Mouse (Mus musculus): Measurements from ENCODE around the gene Prkn. TPM values are rescaled to one million over a fixed set of nuclear protein-coding genes. Genes with fewer than 3 reads are reported as not detected.

The Prkn gene
- total RNA-seq (2021): 10 to 100 TPM; 14.6 to 20.3 TPM
- long read RNA-seq, experiment 1: 0 reads
- long read RNA-seq, experiment 2, partial matches to known transcripts: 0 of 7 reads
- long read RNA-seq, experiment 2, other reads (novel, unspliced or antisense): 6 of 7 reads

DNA sequence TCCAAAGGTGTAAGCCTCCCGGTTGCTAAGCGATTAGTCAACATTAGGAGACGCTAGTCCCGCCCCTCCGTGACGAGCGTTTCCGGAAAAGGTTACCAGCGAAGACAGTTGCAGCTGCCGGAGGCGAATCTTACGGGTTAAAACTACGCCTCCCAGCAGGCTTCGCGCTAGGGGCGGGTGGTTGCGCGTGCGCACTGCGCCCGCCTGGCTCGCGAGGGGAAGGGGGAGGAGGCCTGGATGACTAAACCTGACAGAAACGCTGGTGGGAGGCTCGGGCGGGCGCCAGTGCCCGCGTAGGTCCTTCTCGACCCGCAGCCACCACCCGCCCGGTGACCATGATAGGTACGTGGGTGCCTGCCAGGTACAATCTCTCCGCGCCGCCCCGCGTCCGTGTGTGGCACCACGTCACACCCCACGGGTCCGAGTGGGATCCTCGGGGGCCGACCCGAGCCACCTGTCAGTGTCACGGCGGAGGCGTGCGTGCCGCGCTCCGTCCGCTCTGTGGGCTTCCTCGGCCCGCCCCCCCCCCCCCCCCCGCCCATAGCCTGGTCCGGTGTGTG is at the start of gene Prkn, which contains the start of gene Pacrg:
Prkn (plus strand) TSS at position 237 of the 560 bp plus-strand sequence.
Pacrg (minus strand) TSS at position 164 of the 560 bp plus-strand sequence.
- DNase-seq (ENCODE audit: low spot score in 2 of 2): peak; percentile 95 to 98

DNA sequence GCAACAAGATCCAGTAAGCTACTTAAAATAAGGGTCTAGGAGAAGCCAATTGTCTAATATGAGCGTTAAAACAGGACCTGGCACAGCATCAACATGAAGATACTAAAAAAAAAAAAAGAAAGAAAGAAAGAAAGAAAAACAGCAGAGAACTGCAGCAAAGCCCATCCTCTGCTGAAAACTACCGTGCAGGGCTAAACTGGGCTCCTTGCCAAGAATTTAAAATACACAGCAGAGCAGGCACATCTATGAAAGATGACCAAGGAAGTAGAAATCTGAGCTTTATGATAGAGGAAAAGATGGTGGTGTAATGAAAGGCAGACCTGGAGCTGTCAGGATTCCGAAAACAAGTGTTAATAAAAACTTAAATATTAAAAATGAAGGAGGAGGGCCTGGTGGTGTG is 48.5 kb upstream of the Prkn start:
- peak in 1 of 2 experiments; percentile 12 for DNase-seq (ENCODE audit: low spot score in 2 of 2)

DNA sequence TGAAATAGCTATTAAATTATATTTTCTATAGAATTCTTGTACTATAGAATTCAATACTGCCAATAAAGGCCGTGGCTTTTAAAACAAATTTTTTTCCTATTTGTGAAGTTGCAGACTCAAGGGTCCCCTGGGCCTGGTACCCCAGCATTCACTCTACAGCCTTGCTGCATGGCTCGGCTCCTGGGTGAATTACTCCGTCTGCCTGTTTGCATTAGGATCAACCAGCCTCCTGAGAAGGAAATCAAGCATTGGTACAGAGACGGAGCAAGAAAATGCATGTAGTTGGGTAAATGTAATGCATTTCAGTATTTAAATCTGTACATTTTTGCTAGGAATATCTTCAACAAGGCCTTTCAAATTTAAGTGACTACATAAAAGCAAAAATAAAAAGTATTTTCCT is 33.5 kb upstream of the Prkn start:
- no peak for DNase-seq (ENCODE audit: low spot score in 2 of 2)

DNA sequence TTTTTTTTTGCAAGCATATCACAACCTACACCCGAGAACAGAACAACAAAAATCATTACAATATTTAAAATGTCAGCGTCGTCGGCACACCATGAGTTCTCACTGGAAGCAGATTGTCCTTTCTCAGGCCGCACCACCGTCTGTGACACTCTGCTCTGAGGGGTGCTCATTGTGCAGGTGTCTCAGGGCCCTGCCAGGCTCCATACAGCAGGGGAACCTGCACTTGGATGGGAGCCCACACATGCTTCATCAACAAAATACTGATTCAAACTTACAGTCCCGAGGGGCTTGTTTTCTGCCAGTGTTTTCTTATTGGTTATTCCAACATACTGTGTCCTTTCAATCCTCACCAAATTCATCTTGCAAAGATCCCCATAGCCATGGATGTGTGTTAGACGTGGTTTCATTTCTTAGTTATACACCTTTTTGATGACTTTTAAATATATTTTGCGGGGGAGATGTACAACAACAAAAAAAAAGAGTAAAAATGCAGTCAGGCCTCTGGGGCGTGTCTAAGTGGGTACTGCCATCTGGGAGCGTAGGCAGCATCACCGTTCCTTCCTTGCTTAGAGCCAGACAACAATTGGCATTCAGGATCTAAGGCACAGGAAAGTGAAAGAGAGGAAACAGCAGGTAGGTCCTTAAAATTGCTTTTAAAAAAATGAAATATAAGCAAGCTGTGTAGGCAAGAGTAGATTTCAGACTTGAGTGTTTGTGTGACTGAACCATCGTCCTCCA is 32.8 kb upstream of the Prkn start:
- no peak for DNase-seq (ENCODE audit: low spot score in 2 of 2)

DNA sequence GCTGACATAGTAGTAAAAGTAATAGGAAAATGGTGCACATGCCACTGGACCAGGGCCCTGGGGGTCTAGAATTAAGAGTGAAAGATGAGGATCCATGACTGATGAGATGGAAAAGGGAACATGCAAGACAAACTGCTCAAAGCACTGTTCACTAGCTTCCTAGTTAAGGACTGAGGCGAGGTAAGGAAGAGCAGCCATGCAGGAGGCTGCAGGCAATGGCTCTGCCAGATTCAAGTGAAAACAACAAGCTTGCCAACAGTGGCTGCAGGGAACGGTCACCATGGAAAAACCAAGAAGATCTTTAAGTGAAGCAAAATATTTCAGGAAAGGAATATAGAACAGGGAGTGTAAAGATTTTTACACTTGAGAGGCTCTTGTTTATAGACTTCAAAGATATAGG is 31.6 kb upstream of the Prkn start:
- no peak for DNase-seq (ENCODE audit: low spot score in 2 of 2)

DNA sequence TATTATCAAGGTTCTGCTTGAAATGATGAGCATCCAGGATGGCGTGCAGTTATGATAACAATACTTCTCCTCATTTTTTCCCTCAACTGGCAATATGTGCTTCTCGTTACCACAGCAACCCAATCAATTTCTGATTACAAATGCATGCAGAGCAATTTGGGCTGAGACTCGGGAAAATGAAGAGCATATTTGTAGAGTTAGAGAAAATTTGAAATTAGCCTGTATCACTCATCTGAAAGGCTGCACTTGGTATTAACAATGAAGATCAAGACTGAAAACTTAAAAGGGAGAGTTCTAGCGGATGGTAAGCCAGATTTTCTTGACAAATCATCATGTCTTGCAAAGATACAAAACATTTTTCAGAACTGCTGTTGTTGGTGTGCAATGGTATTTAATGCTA is 21.2 kb upstream of the Prkn start:
- DNase-seq (ENCODE audit: low spot score in 2 of 2): peak in 1 of 2 experiments; percentile 72

DNA sequence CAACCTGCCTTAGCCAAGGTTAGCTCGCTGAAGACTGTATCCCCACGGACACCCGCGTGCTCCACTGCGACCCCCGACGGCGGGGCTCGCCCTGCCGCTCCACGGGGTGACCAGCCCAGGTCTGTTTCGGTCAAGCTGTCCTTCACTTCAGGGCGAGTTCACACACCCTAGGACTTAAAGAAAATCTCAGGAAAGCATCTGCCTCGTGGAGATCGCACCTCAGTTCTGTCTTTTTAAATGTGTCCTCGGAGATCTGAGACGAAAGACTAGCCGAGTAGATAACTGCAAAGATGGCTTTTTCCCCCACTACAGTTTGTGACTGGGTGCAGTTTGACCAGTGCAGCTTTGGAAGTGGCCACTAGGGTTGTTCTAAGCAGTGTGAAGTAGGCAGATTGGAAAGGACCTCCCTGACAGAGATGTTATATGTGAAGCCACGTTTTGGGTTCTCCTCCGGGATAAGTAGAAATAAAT is 582 bp downstream of the Prkn start:
- DNase-seq (ENCODE audit: low spot score in 2 of 2): peak; percentile 53 to 58

DNA sequence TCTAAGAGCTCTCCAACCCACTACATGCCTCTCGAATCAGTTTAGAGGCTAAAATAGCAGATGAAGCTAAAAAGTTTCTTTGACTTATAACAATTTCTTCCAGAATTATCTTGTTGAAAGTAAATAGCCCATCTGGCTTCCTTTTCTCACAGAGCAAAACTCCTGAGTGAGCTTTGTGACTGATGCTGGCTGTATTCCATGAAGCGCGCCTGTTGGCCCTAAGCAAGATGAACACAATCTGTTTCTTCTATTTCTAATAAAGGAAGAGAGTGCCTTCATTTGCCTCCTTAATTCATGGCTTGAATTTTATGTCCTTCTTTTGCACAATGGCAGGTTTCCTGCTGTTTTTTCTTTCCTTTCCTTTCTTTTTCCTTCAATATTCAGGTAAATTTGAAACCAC is 14.0 kb downstream of the Prkn start:
- peak in 1 of 2 experiments; percentile 36 for DNase-seq (ENCODE audit: low spot score in 2 of 2)

DNA sequence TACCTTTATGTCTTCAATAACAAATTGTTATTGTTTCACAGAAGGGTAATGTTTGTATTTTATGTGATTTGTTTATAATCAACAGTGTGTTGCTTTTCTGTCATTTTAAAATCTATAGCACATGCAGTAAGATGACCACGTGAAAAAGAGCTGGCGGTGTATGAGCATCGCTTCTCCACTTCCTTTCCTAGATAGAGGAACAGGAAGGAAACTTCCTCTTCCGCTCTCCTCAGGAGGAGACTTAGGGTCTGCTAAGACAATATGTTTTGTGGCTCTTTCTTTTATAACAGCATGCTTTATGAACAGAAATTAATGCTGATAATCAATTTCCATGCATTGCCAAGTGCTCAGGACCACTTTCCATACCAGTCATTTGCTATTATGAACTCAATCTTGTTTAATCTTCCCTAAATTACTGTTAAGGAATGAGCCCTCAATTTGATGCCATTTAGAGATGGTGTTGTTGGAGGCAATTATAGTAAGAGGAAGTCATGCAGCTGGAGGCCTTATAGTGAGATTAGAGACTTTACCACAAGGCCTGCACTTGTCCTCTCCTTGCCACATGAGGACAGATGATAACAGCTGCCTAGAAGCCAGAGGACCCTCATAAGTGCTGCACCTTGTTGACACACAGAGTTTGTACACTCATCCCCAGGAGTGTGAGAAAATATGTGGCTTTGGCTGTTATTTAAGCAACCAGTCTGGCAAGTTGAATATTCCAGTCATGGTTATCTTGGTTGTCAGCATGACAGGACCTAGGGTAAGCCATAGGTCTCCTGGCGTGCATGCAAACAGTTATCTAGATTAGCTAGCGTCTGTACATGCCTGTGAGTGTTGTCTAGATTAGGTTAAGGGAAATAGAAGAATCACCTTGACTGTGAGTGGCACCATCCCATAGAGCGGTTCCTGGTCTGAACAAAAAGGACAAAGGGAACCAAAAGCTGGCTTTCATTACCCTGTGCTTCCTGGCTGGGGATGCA is 34.3 kb downstream of the Prkn start:
- no peak for DNase-seq (ENCODE audit: low spot score in 2 of 2)

DNA sequence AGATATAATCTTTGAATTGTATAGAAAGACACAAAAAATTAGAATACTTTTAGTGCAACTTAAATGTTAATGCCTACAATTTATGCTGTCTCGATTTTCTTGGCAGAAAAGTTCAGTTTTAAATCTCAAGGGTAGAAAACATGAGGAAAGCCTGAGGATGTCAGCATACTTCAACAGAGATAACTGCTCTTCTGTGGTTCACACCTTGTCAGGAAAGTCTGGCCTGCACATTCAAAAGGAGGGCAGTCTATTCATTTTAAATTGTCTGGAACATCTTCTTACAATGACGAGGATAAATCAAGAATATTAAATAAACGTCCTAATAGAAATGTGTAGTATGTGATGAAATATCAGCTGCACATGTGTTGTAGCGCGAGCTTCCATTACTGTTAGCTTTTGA is 38.8 kb downstream of the Prkn start:
- DNase-seq (ENCODE audit: low spot score in 2 of 2): no peak

DNA sequence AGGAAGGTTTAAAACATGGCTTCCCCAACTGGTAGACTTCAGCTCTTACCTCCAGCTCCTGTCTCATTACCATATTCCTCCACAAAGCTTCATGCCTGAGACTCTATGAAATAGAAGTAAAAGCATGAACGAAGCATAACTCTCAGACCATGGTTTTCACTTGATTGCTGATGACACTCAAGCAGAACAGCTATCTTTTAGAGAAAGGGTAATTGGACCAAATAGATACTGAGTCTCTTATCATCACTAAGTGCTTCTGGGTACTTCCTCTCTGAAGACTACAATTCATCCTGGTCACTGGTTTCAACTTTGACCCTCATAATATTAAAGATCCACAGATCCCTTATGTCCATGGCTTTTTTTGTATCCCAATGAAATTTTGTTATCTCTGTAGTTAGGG is 42.1 kb downstream of the Prkn start:
- no peak for DNase-seq (ENCODE audit: low spot score in 2 of 2)

DNA sequence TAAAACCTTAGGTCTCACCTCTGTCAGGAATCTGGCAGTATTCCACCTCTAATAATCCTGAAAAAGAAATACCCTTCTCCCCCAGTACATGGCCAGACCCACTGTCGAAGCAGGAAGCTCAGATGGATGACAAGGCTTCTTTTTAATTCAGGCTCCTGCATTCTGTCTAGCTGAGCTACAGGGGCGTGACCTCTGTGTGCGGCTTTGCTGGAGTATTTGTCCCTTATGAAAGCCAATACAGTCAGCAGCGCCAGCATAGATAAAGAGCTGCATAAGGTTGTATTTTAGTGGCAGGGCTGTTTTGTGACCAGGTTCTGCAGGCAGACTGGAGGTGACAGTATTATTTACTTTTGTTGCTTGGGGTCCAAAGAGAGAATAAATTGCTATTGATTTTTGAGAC is 47.7 kb downstream of the Prkn start:
- DNase-seq (ENCODE audit: low spot score in 2 of 2): no peak

DNA sequence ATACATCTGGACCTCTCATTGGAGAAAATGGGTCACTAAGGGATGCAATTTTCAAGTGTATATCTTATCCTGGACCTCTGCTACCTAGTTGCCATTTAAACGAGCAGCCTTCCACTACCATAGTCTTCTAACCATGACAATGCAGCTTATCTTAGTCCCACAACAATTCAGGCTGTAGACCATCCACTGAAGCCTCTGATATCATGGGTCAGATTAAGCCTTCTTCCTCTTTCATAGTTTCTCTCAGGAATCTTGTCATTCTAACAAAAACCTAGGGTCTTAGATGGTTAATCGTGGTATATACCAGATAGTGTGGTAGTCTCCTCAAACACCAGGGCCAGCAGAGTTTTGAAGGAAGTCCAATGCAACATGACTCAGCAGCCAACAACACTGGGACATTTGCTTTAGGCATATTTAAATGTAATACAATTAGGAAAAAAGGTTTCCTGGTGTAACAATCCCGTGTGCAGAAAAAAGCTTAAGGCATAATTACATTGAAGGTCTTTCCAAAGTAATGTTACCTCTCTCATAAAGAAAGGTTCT is 61.6 kb downstream of the Prkn start:
- no peak for DNase-seq (ENCODE audit: low spot score in 2 of 2)

DNA sequence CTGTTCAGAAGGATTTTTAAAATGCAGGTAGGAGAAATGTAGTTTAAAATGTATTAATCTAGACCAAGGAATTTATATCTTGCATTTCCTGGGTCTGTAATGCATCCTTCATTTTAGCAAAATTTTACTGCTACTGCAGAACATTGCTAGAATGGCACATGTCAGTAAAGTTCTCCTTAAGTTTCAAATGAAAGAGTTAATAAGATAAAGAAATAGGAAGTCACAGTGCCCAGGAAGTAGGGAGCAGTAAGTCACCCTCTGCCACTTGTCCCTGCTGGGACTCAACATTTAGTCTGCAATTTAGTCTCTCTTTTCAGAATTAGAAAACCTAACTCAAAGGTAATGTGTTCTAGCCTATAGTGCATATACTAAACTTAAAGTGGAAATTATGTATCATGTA is 96.5 kb downstream of the Prkn start:
- no peak for DNase-seq (ENCODE audit: low spot score in 2 of 2)

DNA sequence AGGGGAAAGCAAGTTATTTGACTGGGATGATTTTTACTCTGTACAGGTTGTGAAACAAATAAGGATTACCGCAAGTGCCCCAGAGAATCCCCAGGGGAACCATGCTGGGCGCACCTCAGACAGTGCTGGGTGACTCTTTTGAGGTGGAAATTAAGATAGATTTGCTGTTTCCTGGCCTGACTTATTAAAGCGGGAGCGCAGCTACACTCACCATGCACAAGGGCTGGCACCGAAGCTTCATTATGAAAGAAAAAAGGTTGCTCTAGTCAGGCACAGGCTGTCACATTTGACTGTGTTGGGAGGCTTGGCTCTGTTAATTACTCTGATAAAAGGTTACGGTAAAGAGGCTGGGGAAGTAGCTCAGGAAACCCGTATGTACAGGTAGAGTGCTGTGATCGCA is 97.7 kb downstream of the Prkn start:
- DNase-seq (ENCODE audit: low spot score in 2 of 2): peak in 1 of 2 experiments; percentile 37

DNA sequence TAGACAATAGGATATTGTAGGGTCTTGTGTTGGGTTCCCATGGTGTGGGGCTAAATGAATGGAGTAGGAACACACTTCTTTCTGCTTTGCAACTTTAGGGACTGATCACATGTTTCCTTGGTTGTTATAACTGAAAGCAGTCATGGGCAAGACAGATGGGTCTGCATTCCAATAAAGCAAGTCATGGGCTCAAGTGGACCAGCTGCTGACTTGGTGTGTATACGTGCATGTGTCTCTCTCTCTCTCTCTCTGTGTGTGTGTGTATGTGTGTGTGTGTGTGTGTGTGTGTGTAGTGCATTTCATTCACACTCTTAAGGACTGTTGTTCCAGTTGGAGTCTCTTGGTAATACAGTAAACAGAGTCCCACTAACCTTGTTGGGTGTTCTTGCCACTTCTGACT is 98.6 kb downstream of the Prkn start:
- no peak for DNase-seq (ENCODE audit: low spot score in 2 of 2)

DNA sequence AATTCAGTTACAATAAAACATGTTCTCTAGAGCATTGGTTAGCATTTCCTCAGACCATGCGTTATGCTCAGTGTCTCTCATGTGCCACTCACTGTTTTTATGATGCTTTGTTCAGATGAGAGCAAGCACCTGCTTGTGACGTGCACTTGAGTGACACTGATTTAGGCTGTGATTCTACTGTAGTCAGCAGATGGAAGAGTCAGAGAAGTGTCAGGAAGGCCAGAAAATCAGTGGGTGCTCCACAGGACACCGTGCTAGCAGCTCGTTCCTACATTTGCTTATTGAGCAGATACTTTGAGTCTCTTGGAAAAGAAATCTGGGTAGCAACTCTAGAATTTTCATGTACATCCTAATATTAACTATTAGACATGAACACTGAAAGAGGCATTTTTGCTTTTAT is 106.4 kb downstream of the Prkn start:
- DNase-seq (ENCODE audit: low spot score in 2 of 2): no peak

DNA sequence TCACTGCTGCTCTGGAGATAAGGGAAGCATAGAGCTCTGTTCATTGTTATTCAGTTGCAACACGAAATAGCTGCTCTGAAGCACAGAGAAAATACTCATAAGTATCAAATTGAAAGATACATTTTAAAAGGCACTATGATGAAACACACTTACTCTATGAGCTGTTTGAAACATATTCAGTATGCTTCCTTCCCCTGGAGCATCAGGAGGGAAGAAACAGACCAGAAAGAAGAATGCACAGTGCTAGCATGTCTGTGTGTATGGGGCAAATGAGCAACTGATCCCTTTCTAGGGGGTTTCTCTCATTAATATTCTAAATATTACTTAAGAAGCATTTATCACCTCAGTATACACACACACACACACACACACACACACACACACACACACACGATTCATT is 107.4 kb downstream of the Prkn start:
- DNase-seq (ENCODE audit: low spot score in 2 of 2): no peak

DNA sequence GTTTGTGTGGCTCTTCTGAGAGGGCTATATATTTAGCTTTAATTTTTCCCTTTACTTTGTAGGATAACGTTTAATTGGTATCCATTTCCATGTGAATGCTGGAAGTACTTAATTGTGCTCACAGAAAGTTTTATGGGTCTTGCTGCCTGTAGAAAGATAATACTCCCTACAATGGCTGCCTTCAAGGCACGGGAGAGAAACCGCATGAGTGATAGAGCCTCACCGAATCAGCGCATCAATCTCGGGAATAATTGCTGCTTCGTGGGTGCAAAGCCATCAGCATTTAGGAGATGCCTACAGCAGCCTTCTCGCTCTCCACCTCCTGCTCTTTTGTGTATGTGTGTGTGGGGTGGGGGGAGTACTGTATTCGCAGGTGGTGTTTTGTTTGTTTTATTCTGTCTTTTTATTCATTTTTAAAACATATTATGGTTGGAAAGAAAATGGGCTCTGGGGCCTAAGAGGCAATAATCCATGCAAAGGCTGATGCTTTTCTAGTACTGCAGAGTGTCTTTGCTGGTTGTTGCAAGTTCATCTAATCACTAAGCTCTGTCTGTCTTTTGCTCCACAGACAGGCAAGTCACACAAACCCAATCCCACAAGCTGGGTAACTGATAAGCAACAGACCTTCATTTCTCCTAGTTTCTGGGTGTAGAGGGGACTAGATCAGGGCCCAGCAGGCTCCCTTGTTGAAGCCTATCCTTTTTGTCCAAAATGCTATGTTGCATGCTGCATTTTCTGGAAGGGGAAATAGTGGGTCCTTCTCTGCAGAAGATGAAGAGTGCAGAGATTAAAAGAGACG is 119.1 kb downstream of the Prkn start:
- DNase-seq (ENCODE audit: low spot score in 2 of 2): no peak

DNA sequence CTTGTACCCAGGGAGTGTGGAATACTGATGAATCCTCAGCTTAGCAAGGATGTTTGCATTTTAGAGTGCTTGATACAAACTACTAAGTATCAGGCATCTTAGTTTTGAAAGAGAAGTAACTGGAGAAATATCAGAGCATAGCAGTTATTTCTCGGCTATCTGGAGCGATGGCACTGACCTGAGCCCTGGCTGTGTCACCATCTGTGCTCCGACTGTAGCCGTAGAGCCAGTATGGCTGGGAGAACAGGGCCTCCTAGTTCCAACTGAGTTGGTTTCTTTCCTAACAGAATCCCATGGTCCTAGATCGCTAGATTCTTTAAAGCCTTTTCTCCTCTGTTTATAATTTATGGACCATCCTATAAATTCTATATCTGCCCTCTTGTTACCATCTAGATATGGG is 122.0 kb downstream of the Prkn start:
- no peak for DNase-seq (ENCODE audit: low spot score in 2 of 2)
